Mouse (Mus musculus) C2C12 (cell line): ENCODE data around the gene Ly9.

Source experiments
- CEBPB ChIP-seq: IDR thresholded peaks from one replicate; pipeline ENCODE4 v1.6.1; 2011; ENCODE audit warnings: low read depth, mild to moderate bottlenecking, control low read depth, moderate library complexity
- CTCF ChIP-seq: IDR thresholded peaks from one replicate; pipeline ENCODE4 v1.5.1; 2011; ENCODE audit not compliant: control insufficient read depth, insufficient read depth, insufficient read length
- FOSL1 ChIP-seq: IDR thresholded peaks from one replicate; pipeline ENCODE4 v1.8.0; 2011; ENCODE audit warnings: mild to moderate bottlenecking, low read length; ENCODE audit not compliant: poor library complexity, insufficient read depth, severe bottlenecking
- MAX ChIP-seq: IDR thresholded peaks from one replicate; pipeline ENCODE4 v1.6.1; 2011; ENCODE audit warnings: mild to moderate bottlenecking, control low read depth
- MYOD1 ChIP-seq: IDR thresholded peaks from one replicate; pipeline ENCODE4 v1.6.1; 2011; ENCODE audit warnings: low read depth; ENCODE audit not compliant: control insufficient read depth, insufficient read length
- MYOG ChIP-seq: IDR thresholded peaks from one replicate; pipeline ENCODE4 v1.6.1; 2011; ENCODE audit not compliant: control insufficient read depth, insufficient read length; ENCODE audit errors: extremely low read depth
- USF1 ChIP-seq: IDR thresholded peaks from one replicate; pipeline ENCODE4 v1.6.1; 2011; ENCODE audit warnings: low read depth, mild to moderate bottlenecking, control low read depth, moderate library complexity

DNA sequence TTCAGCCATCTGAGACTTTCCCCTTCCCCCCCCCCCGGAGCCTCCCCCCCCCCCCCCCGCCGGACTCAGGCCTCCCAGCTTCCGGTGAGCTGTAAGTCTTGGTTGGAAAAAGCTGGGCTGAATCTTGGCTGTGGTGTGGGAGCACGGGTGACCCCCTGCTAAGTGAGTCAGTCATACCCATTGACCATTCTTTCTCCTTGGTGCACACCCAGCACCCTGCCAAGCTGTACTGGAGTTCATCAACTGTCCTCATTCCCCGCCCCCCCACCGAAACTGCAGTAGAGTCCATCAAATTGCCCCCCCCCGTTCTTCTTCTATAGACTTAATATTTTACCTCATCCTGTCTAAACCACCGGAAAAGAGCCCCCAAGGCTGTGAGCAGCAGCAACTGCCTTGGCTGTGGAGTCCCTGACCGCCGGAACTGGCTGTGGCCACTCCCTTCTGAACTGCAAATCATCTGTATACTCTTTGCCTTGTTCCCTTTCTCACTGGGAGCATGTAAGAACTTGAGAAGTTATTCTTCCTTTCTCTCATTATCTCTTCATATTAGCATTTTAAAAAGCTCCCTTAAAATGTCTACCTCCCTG lies 45.5 kb downstream of the Ly9 start:
- TF ChIP-seq MAX (no peak), CTCF (no peak), MYOD1 (no peak), FOSL1 (no peak), USF1 (no peak), MYOG (no peak), CEBPB (no peak)
